Mouse (Mus musculus): ENCODE measurements around the gene Zfp672. TPM values are rescaled to one million over a fixed set of nuclear protein-coding genes. Genes with fewer than 3 reads are reported as not detected.

Zfp672 gene
- polyA plus RNA-seq, 1 experiment from 2014 or later = 44.4 TPM

DNA sequence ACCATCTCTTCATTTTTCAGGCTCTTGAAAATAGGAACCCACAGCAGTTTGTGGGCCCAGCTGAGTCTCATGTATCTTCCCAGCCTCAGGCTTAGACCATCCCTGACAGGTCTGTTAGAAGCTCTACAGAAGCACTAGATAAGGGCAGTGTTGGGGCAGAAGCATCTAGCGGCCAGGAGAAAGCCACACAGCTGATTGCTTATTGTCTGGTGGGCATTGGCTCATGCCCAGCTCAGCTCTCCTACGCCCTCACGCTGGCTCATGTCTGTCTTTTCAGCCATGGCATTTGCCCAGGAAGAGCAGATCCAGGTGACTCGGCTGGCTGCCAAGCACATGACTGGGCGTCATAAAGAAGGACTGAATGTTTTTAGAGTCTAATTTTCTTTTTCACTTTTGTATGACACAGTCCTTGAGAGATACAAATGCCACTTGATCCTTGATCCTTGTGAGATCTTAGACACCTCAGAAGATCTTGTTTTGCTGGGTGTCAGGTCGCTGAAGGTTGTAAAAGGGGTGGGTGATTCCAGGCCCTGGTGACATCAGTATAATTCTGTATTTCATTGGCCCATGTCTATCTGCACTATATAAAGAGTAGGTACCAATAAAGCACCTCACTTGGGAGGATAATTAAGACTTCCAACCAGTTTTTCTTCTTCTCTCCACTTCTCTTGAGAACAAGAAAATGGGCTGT lies 27.9 kb upstream of the Zfp672 start:
- Histone ChIP-seq H3K4me2 (ENCODE audit: low read depth, low read length) (no peak overlapping the region), H3K4me3 (ENCODE audit: low read depth, low read length) (no peak overlapping the region), H3K9ac (replicated peaks; ENCODE audit: low read depth, low read length) (no peak overlapping the region), H3K27me3 (ENCODE audit: control insufficient read depth, insufficient read depth, low read length) (no peaks in the 10 kb centered on the region), H3K9me3 (ENCODE audit: control insufficient read depth, low read length) (no peaks in the 10 kb centered on the region), H3K36me3 (ENCODE audit: control insufficient read depth, insufficient read depth, low read length) (no peaks in the 10 kb centered on the region), H3K4me1 (ENCODE audit: control insufficient read depth, insufficient read depth, low read length) (no peaks in the 10 kb centered on the region), H3K27ac (ENCODE audit: low read depth, low read length) (no peak overlapping the region)
- 90% methylated on average over 6 of the region's 6 CpGs for WGBS
- ATAC-seq (ENCODE audit: low read depth) = no peak

DNA sequence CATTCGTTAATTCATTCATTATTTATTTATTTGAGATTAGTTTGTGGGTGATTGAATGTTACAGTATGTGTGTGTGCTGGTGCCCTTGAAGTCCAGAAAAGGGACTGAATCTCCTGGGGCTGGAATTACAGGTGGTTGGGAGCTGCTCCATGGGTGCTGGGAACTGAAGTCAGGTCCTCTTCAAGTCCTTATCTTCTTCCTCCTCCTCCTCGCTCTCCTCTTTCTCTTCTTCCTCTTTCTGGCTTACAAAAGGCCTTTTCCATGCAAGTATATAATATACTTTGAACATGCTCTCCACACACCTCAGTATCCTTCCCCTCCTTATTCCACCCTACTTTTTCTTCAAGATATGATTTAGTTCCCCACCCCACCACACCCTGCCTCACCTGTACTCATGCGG lies 26.9 kb upstream of the Zfp672 start:
- 91% methylated on average over 3 of the region's 3 CpGs for WGBS
- no peak for ATAC-seq (ENCODE audit: low read depth)
- no peak overlapping the region for H3K4me3 ChIP-seq (ENCODE audit: low read depth, low read length)
- H3K4me2 ChIP-seq (ENCODE audit: low read depth, low read length) = no peak overlapping the region
- no peak overlapping the region for H3K27ac ChIP-seq (ENCODE audit: low read depth, low read length)
- no peaks in the 10 kb centered on the region for H3K4me1 ChIP-seq (ENCODE audit: control insufficient read depth, insufficient read depth, low read length)
- H3K9ac ChIP-seq (replicated peaks; ENCODE audit: low read depth, low read length) = no peak overlapping the region
- no peaks in the 10 kb centered on the region for H3K9me3 ChIP-seq (ENCODE audit: control insufficient read depth, low read length)
- H3K36me3 ChIP-seq (ENCODE audit: control insufficient read depth, insufficient read depth, low read length) = no peaks in the 10 kb centered on the region
- H3K27me3 ChIP-seq (ENCODE audit: control insufficient read depth, insufficient read depth, low read length) = no peaks in the 10 kb centered on the region

DNA sequence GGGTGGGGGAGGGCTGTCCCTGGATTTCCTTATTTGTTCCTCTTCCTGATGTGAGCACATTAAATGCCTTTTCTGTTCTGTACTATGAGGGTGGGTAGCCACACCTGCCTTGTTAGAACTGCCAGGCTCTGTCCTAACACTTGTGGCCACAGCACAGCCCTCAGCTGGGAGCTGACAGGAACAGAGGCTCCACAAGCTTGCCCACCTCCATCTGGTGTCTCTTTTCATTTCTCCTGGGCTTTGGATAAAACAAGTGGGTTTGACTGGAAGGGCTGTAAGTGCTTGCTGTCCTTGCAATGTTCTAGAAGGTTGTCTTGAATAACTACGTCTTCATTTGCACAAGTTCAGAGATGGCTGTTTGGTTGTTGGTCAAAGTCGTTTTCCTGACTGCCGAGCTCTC lies 24.8 kb upstream of the Zfp672 start:
- H3K4me3 ChIP-seq (ENCODE audit: low read depth, low read length) = no peak overlapping the region
- ATAC-seq (ENCODE audit: low read depth) = no peak

DNA sequence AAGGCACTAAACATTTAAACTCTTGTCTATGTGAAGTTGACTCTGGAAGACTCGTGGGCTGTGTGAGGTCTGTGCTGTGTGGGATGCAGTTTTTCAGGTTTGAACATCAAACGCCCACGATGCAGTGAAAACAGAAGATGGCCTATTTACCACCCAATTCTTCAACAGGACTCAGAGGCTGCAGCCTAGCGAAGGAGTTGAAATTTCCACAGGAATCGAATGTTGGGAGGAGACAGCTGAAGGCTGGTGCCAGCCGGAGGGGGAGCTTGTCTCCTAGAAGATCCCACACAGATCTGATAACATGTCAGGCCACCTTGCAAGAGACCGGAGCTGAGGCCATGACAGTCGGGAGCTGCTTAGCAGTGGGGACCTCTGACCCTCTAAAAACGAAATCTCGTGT lies 24.3 kb upstream of the Zfp672 start:
- no peaks in the 10 kb centered on the region for H3K36me3 ChIP-seq (ENCODE audit: control insufficient read depth, insufficient read depth, low read length)
- no peaks in the 10 kb centered on the region for H3K9me3 ChIP-seq (ENCODE audit: control insufficient read depth, low read length)
- 77% methylated on average over 10 of the region's 10 CpGs for WGBS
- no peak overlapping the region for H3K4me2 ChIP-seq (ENCODE audit: low read depth, low read length)
- H3K4me3 ChIP-seq (ENCODE audit: low read depth, low read length) = no peak overlapping the region
- ATAC-seq (ENCODE audit: low read depth) = no peak
- H3K9ac ChIP-seq (replicated peaks; ENCODE audit: low read depth, low read length) = no peak overlapping the region
- H3K27ac ChIP-seq (ENCODE audit: low read depth, low read length) = no peak overlapping the region
- H3K27me3 ChIP-seq (ENCODE audit: control insufficient read depth, insufficient read depth, low read length) = no peaks in the 10 kb centered on the region
- H3K4me1 ChIP-seq (ENCODE audit: control insufficient read depth, insufficient read depth, low read length) = no peaks in the 10 kb centered on the region

More for the DNA sequence above, 24.8 kb upstream of the Zfp672 start:
- Histone ChIP-seq H3K9ac (replicated peaks; ENCODE audit: low read depth, low read length) (no peak overlapping the region), H3K27me3 (ENCODE audit: control insufficient read depth, insufficient read depth, low read length) (no peaks in the 10 kb centered on the region), H3K4me2 (ENCODE audit: low read depth, low read length) (no peak overlapping the region), H3K4me1 (ENCODE audit: control insufficient read depth, insufficient read depth, low read length) (no peaks in the 10 kb centered on the region), H3K27ac (ENCODE audit: low read depth, low read length) (no peak overlapping the region), H3K36me3 (ENCODE audit: control insufficient read depth, insufficient read depth, low read length) (no peaks in the 10 kb centered on the region), H3K9me3 (ENCODE audit: control insufficient read depth, low read length) (no peaks in the 10 kb centered on the region)
- WGBS = 86% methylated on average over 3 of the region's 3 CpGs

DNA sequence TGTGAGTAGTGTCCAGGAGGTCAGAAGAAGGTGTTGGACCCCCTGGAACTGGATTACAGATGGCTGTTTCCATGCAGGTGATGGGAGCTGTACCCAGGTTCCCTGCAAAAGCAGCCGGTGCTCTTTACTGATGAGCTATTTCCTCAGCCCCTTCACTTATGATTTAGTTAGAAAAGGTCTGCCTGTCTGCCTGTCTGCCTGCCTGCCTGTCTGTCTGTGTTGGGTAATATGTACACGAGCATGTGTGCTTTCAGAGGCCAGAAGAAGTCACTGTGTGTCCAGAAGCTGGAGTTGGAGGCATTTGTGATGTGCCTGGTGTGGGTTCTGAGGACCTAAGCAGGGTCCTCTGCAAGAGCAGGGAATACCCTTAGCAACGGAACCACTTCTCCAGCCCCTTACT lies 23.6 kb upstream of the Zfp672 start:
- Histone ChIP-seq H3K9ac (replicated peaks; ENCODE audit: low read depth, low read length) (no peak overlapping the region), H3K4me3 (ENCODE audit: low read depth, low read length) (no peak overlapping the region), H3K9me3 (ENCODE audit: control insufficient read depth, low read length) (no peaks in the 10 kb centered on the region), H3K36me3 (ENCODE audit: control insufficient read depth, insufficient read depth, low read length) (no peaks in the 10 kb centered on the region), H3K27ac (ENCODE audit: low read depth, low read length) (no peak overlapping the region), H3K27me3 (ENCODE audit: control insufficient read depth, insufficient read depth, low read length) (no peaks in the 10 kb centered on the region), H3K4me2 (ENCODE audit: low read depth, low read length) (no peak overlapping the region), H3K4me1 (ENCODE audit: control insufficient read depth, insufficient read depth, low read length) (no peaks in the 10 kb centered on the region)
- WGBS = 84% methylated on average over 3 of the region's 3 CpGs
- ATAC-seq (ENCODE audit: low read depth) = no peak

DNA sequence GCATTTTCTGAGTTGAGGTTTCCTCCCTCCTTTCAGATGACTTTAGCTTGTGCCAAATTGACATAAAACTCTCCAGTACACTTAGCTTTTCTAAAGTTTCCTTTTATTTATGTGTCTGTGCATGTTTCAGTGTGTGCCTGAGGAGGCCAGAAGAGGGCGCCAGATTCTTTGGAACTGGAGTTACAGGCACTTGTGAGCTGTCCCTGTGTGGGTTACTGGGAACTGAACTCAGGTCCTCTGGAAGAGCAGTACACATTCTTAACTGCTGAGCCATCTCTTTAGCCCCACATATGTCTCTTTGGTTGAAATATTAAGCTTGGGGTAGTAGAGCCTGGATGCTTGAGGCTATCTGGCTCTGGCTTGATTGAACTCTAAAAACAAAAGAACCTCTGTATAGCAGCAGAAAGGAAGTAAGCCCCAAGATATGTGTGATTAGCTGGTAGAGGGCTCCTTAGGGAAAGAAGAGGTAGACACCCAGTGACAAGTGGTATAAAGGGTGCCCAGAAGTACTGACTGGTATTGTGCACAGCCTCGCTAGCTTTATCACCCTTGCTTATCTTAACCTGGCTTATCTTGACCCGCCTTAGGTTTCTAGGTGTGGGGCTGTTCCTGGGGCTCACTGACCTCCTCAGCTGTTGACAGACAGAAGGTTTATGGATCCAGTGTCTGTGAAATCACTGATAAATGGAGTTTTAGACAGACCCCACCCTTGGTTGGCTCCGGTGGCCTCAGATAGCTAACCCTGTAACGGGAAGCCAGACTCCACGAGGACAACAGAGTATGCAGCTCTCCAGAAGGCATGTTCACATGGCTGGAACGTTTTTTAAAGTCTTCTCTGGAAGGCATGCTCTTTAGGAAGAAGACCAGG lies 22.8 kb upstream of the Zfp672 start:
- no peaks in the 10 kb centered on the region for H3K4me1 ChIP-seq (ENCODE audit: control insufficient read depth, insufficient read depth, low read length)
- no peaks in the 10 kb centered on the region for H3K9me3 ChIP-seq (ENCODE audit: control insufficient read depth, low read length)
- WGBS = 61% methylated on average over 7 of the region's 7 CpGs
- no peak overlapping the region for H3K9ac ChIP-seq (replicated peaks; ENCODE audit: low read depth, low read length)
- no peak overlapping the region for H3K4me3 ChIP-seq (ENCODE audit: low read depth, low read length)
- ATAC-seq (ENCODE audit: low read depth) = no peak
- no peaks in the 10 kb centered on the region for H3K36me3 ChIP-seq (ENCODE audit: control insufficient read depth, insufficient read depth, low read length)
- no peaks in the 10 kb centered on the region for H3K27me3 ChIP-seq (ENCODE audit: control insufficient read depth, insufficient read depth, low read length)
- H3K27ac ChIP-seq (ENCODE audit: low read depth, low read length) = no peak overlapping the region
- H3K4me2 ChIP-seq (ENCODE audit: low read depth, low read length) = no peak overlapping the region

DNA sequence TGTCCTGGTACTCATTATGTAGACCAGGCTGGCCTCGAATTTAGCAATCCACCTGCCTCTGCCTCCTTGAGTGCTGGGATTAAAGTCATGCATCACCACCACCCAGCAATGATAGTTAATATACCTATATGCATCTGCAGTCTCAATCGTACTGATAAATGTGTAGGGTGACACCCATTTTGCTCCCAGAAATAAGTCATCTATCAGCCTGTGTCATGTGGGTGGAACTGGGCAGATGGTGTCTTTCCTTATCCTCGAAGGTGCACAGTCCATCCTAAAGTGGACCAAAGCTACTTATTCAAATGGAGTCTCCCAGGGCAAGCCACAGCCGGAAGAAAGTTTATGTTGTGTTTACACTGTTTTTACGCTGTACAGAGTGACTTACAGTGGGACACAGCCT lies 21.0 kb upstream of the Zfp672 start:
- H3K4me3 ChIP-seq (ENCODE audit: low read depth, low read length) = no peak overlapping the region
- ATAC-seq (ENCODE audit: low read depth) = no peak
- WGBS = 91% methylated on average over 5 of the region's 5 CpGs

DNA sequence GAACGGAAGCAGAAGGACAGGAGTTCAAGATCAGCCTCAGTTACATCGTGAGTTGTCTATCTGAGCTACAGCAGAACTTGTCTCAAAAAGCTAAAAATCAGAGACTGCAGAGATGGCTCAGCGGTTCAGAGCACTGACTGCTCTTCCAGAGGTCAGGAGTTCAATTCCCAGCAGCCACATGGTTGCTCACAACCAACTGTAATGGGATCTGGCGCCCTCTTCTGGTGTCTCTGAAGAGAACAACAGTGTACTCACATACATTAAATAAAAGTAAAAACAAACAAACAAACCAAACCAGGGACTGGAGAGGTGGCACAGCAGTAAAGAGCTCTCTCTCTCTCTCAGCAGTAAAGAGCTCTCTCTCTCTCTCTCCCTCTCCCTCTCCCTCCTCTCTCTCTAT lies 20.5 kb upstream of the Zfp672 start:
- Histone ChIP-seq H3K9ac (replicated peaks; ENCODE audit: low read depth, low read length) (no peak overlapping the region), H3K27ac (ENCODE audit: low read depth, low read length) (no peak overlapping the region), H3K4me1 (ENCODE audit: control insufficient read depth, insufficient read depth, low read length) (no peaks in the 10 kb centered on the region), H3K36me3 (ENCODE audit: control insufficient read depth, insufficient read depth, low read length) (peaks cover 17% of the 10 kb centered on the region), H3K9me3 (ENCODE audit: control insufficient read depth, low read length) (no peaks in the 10 kb centered on the region), H3K27me3 (ENCODE audit: control insufficient read depth, insufficient read depth, low read length) (no peaks in the 10 kb centered on the region), H3K4me3 (ENCODE audit: low read depth, low read length) (no peak overlapping the region), H3K4me2 (ENCODE audit: low read depth, low read length) (no peak overlapping the region)
- no peak for ATAC-seq (ENCODE audit: low read depth)
- WGBS = 74% methylated on average over 4 of the region's 4 CpGs

More for the DNA sequence above, 21.0 kb upstream of the Zfp672 start:
- Histone ChIP-seq H3K9me3 (ENCODE audit: control insufficient read depth, low read length) (no peaks in the 10 kb centered on the region), H3K4me2 (ENCODE audit: low read depth, low read length) (no peak overlapping the region), H3K36me3 (ENCODE audit: control insufficient read depth, insufficient read depth, low read length) (peaks cover 12% of the 10 kb centered on the region), H3K9ac (replicated peaks; ENCODE audit: low read depth, low read length) (no peak overlapping the region), H3K27ac (ENCODE audit: low read depth, low read length) (no peak overlapping the region), H3K4me1 (ENCODE audit: control insufficient read depth, insufficient read depth, low read length) (no peaks in the 10 kb centered on the region), H3K27me3 (ENCODE audit: control insufficient read depth, insufficient read depth, low read length) (no peaks in the 10 kb centered on the region)

DNA sequence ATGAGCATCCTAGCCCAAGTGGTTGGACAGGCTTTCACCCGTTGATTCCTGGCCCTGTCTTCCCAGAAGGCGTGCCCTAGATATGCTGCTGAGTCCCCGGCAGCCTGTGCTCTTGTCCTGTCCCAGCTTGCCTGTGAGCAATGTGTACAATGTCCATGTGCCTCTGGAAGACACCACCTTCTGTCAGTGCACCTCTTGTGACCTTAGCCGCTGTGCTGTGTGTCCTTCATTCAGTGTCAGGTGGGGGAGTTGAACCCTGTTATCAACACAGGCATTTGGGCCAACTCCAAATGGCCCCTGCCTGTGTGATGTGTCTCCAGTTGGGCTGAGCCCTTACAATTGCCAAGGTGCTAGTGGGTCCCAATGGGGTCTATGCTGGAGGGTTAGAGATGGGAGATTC lies 16.6 kb upstream of the Zfp672 start:
- H3K36me3 ChIP-seq (ENCODE audit: control insufficient read depth, insufficient read depth, low read length) = peaks cover 30% of the 10 kb centered on the region
- H3K27me3 ChIP-seq (ENCODE audit: control insufficient read depth, insufficient read depth, low read length) = no peaks in the 10 kb centered on the region
- no peaks in the 10 kb centered on the region for H3K4me1 ChIP-seq (ENCODE audit: control insufficient read depth, insufficient read depth, low read length)
- WGBS = 96% methylated on average over 4 of the region's 4 CpGs
- ATAC-seq (ENCODE audit: low read depth) = no peak
- H3K4me2 ChIP-seq (ENCODE audit: low read depth, low read length) = no peak overlapping the region
- H3K9me3 ChIP-seq (ENCODE audit: control insufficient read depth, low read length) = no peaks in the 10 kb centered on the region
- no peak overlapping the region for H3K4me3 ChIP-seq (ENCODE audit: low read depth, low read length)
- no peak overlapping the region for H3K9ac ChIP-seq (replicated peaks; ENCODE audit: low read depth, low read length)
- no peak overlapping the region for H3K27ac ChIP-seq (ENCODE audit: low read depth, low read length)
